Mouse (Mus musculus) CH12.LX (cell line): ENCODE results near the gene Slc11a1. TPM values are rescaled to one million over a fixed set of nuclear protein-coding genes. Genes with fewer than 3 reads are reported as not detected.

ENCODE experiments used
- DNase-seq: peaks from one replicate; pipeline ENCODE4 v3.0.0-alpha.2; 2013; ENCODE audit errors: extremely low read depth
- H3K27ac ChIP-seq: 2 replicates; pipeline ENCODE4 v1.5.1; 2012; ENCODE audit warnings: low read depth, mild to moderate bottlenecking, control low read depth, moderate library complexity; ENCODE audit not compliant: insufficient read depth
- H3K27me3 ChIP-seq: replicated peaks from 2 replicates; pipeline ENCODE3; 2012; ENCODE audit warnings: inconsistent platforms
- H3K36me3 ChIP-seq, 2 experiments: replicated peaks in 1 of 2; 2 replicates each; pipeline versions ENCODE3 to v1.6.1; 2012; ENCODE audit warnings: inconsistent platforms in 1 of 2, low read length in 1 of 2, mild to moderate bottlenecking in 1 of 2, mixed read lengths in 1 of 2, moderate library complexity in 1 of 2; ENCODE audit not compliant: control insufficient read depth in 1 of 2, insufficient read depth in 1 of 2
- H3K4me1 ChIP-seq, 2 experiments: 2 replicates each; pipeline ENCODE4 v1.6.1; 2012; ENCODE audit warnings: inconsistent platforms in 1 of 2, moderate library complexity in 1 of 2; ENCODE audit not compliant: insufficient read depth in 2 of 2, control insufficient read depth in 1 of 2
- H3K4me2 ChIP-seq: 2 replicates; pipeline ENCODE4 v1.6.1; 2012; ENCODE audit warnings: low read depth, mild to moderate bottlenecking, control low read depth; ENCODE audit not compliant: poor library complexity, insufficient read depth, severe bottlenecking
- H3K4me3 ChIP-seq, 3 experiments: fragments of 150-350 bp in 1 of 3; sonication (generic) in 1 of 3; replicated peaks in 1 of 3; 2 replicates each; pipeline versions ENCODE3 to v1.5.1; 2011 to 2012; ENCODE audit warnings: low read depth in 2 of 3, low read length in 2 of 3, mild to moderate bottlenecking in 2 of 3, moderate library complexity in 2 of 3, control low read depth in 1 of 3, improper control_type of control experiment in 1 of 3, inconsistent platforms in 1 of 3, mixed read lengths in 1 of 3; ENCODE audit not compliant: poor library complexity in 1 of 3
- H3K79me2 ChIP-seq: replicated peaks from 2 replicates; pipeline ENCODE4 v1.6.1; 2012; ENCODE audit warnings: mild to moderate bottlenecking, moderate library complexity; ENCODE audit not compliant: control insufficient read depth, poor library complexity, insufficient read depth, severe bottlenecking; ENCODE audit errors: extremely low read depth
- H3K9ac ChIP-seq: 2 replicates; pipeline ENCODE4 v1.6.1; 2012; ENCODE audit warnings: low read depth, mild to moderate bottlenecking, control low read depth, moderate library complexity; ENCODE audit not compliant: insufficient read depth
- H3K9me3 ChIP-seq: replicated peaks from 2 replicates; pipeline ENCODE3; 2012; ENCODE audit warnings: low read length, inconsistent platforms, mixed read lengths
- BHLHE40 ChIP-seq: IDR thresholded peaks from 2 replicates; pipeline ENCODE4 v1.6.1; 2011; ENCODE audit warnings: mild to moderate bottlenecking, low read depth, low read length, improper control_type of control experiment
- CHD2 ChIP-seq: IDR thresholded peaks from 2 replicates; pipeline ENCODE4 v1.6.1; 2011; ENCODE audit warnings: low read length, improper control_type of control experiment
- EP300 ChIP-seq: IDR thresholded peaks from 2 replicates; pipeline ENCODE4 v1.6.1; 2011; ENCODE audit warnings: low read length, improper control_type of control experiment
- ETS1 ChIP-seq: conservative IDR thresholded peaks from 2 replicates; pipeline ENCODE4 v1.6.1; 2012; ENCODE audit warnings: low read depth, mild to moderate bottlenecking, inconsistent platforms, low read length, improper control_type of control experiment, moderate library complexity
- HCFC1 ChIP-seq: IDR thresholded peaks from 2 replicates; pipeline ENCODE4 v1.6.1; 2012; ENCODE audit warnings: low read depth, mild to moderate bottlenecking, inconsistent platforms, low read length, improper control_type of control experiment
- IRF4 ChIP-seq: IDR thresholded peaks from 2 replicates; pipeline ENCODE4 v1.6.1; 2014; ENCODE audit warnings: low read depth, mild to moderate bottlenecking, inconsistent platforms, low read length, improper control_type of control experiment
- MAFK ChIP-seq: IDR thresholded peaks from 2 replicates; pipeline ENCODE4 v1.6.1; 2011; ENCODE audit warnings: low read length, improper control_type of control experiment; ENCODE audit not compliant: insufficient replicate concordance
- MAX ChIP-seq: IDR thresholded peaks from 2 replicates; pipeline ENCODE4 v1.6.1; 2011; ENCODE audit warnings: low read length, improper control_type of control experiment
- MAZ ChIP-seq: IDR thresholded peaks from 2 replicates; pipeline ENCODE4 v1.6.1; 2012; ENCODE audit warnings: low read depth, mild to moderate bottlenecking, inconsistent platforms, low read length, improper control_type of control experiment, moderate library complexity
- MXI1 ChIP-seq: IDR thresholded peaks from 2 replicates; pipeline ENCODE4 v1.6.1; 2011; ENCODE audit warnings: mild to moderate bottlenecking, low read depth, low read length, improper control_type of control experiment
- MYC ChIP-seq: IDR thresholded peaks from 2 replicates; pipeline ENCODE4 v1.6.1; 2011; ENCODE audit warnings: low read depth, mild to moderate bottlenecking, improper control_type of control experiment, low read length
- NELFE ChIP-seq: IDR thresholded peaks from 2 replicates; pipeline ENCODE4 v1.6.1; 2011; ENCODE audit warnings: low read depth, low read length, improper control_type of control experiment
- NRF1 ChIP-seq: IDR thresholded peaks from 2 replicates; pipeline ENCODE4 v1.6.1; 2014; ENCODE audit warnings: low read depth, mild to moderate bottlenecking, inconsistent platforms, low read length, improper control_type of control experiment, moderate library complexity
- POLR2A ChIP-seq: IDR thresholded peaks from 2 replicates; pipeline ENCODE4 v1.6.1; 2011; ENCODE audit warnings: low read depth, mild to moderate bottlenecking, improper control_type of control experiment, low read length
- RAD21 ChIP-seq: IDR thresholded peaks from 2 replicates; pipeline ENCODE4 v1.6.1; 2011; ENCODE audit warnings: low read depth, mild to moderate bottlenecking, low read length, improper control_type of control experiment, moderate library complexity
- RCOR1 ChIP-seq: conservative IDR thresholded peaks from 2 replicates; pipeline ENCODE4 v1.6.1; 2012; ENCODE audit warnings: low read depth, mild to moderate bottlenecking, inconsistent platforms, low read length, improper control_type of control experiment
- SIN3A ChIP-seq: IDR thresholded peaks from 2 replicates; pipeline ENCODE4 v1.6.1; 2012; ENCODE audit warnings: low read length, improper control_type of control experiment, inconsistent platforms
- SMC3 ChIP-seq: IDR thresholded peaks from 2 replicates; pipeline ENCODE4 v1.6.1; 2011; ENCODE audit warnings: low read depth, low read length, improper control_type of control experiment
- TCF12 ChIP-seq: IDR thresholded peaks from 2 replicates; pipeline ENCODE4 v1.6.1; 2014; ENCODE audit warnings: low read depth, mild to moderate bottlenecking, inconsistent platforms, low read length, improper control_type of control experiment
- UBTF ChIP-seq: IDR thresholded peaks from 2 replicates; pipeline ENCODE4 v1.6.1; 2012; ENCODE audit warnings: low read depth, mild to moderate bottlenecking, inconsistent platforms, low read length, improper control_type of control experiment, moderate library complexity
- USF1 ChIP-seq: IDR thresholded peaks from 2 replicates; pipeline ENCODE4 v1.6.1; 2014; ENCODE audit warnings: low read depth, mild to moderate bottlenecking, inconsistent platforms, low read length, improper control_type of control experiment
- USF2 ChIP-seq: conservative IDR thresholded peaks from 2 replicates; pipeline ENCODE4 v1.6.1; 2011; ENCODE audit warnings: low read depth, low read length, improper control_type of control experiment
- ZC3H11A ChIP-seq: IDR thresholded peaks from 2 replicates; pipeline ENCODE4 v1.6.1; 2012; ENCODE audit warnings: low read depth, mild to moderate bottlenecking, inconsistent platforms, low read length, improper control_type of control experiment
- ZKSCAN1 ChIP-seq: IDR thresholded peaks from 2 replicates; pipeline ENCODE4 v1.6.1; 2012; ENCODE audit warnings: low read depth, inconsistent platforms, low read length, improper control_type of control experiment, borderline replicate concordance
- ZMIZ1 ChIP-seq: IDR thresholded peaks from 2 replicates; pipeline ENCODE4 v1.6.1; 2012; ENCODE audit warnings: low read depth, mild to moderate bottlenecking, inconsistent platforms, low read length, improper control_type of control experiment
- ZNF384 ChIP-seq: IDR thresholded peaks from 2 replicates; pipeline ENCODE4 v1.6.1; 2012; ENCODE audit warnings: low read depth, low read length, improper control_type of control experiment, inconsistent platforms
- dilution Hi-C: fragments of 300-500 bp; cut with MboI; formaldehyde crosslinking; loops from 2 replicates; pipeline ENCODE4 v1.14.3; 2020; ENCODE audit warnings: low sequenced_read_pairs; ENCODE audit not compliant: extremely low pct_unique_long_range_greater_than_20kb, extremely low pct_ligation_motif_present
- in situ Hi-C: fragments of 300-500 bp; cut with MboI; formaldehyde crosslinking; loops from 3 replicates; pipeline ENCODE4 v1.14.3; 2019; ENCODE audit warnings: low sequenced_read_pairs, low pct_ligation_motif_present, low pct_unique_long_range_greater_than_20kb, mixed read lengths
- polyA plus RNA-seq: library from polyadenylated mRNA; unstranded; fragments of >175 nt; gene quantifications from 2 replicates; pipeline ENCODE4 v1.2.1, GENCODE M21; 2012; ENCODE audit warnings: low read depth; ENCODE audit not compliant: insufficient read length
- total RNA-seq, 2 experiments: library from RNA; depleted of rRNA; stranded (reverse); fragments of 300-350 nt in 1 of 2; fragments of >200 nt in 1 of 2; gene quantifications; 2 replicates each; pipeline ENCODE4 v1.2.3; 2012 to 2014

Slc11a1 gene
- total and polyA plus RNA-seq, 3 experiments: 17.0 to 96.4 (median 35.7) TPM

DNA sequence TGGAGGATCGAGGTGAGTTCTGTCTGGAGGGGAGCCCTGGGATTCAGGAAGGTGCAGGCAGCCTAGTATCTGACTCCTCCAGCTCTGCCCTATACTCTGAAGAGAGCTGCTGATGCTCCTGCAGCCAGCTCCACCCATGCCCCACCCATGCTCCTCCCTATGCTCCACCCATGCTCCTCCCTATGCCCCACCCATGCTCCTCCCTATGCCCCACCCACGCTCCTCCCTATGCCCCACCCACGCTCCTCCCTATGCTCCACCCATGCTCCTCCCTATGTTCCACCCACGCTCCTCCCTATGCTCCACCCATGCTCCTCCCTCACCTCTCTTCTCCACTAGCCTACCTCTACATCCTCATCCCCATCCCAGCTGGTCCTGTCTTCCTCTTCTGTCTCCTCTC lies 40.1 kb downstream of the Slc11a1 start:
- dilution Hi-C loops: no loop called here
- no peak overlapping the region for H3K4me3 ChIP-seq
- no peaks in the 10 kb centered on the region for H3K36me3 ChIP-seq
- H3K79me2 ChIP-seq: no peaks in the 10 kb centered on the region
- TF ChIP-seq RAD21 (no peak), UBTF (no peak), ZKSCAN1 (no peak), USF2 (no peak), HCFC1 (no peak), SMC3 (no peak), MAFK (no peak), POLR2A (no peak), MYC (no peak), CHD2 (no peak), TCF12 (no peak), IRF4 (no peak), MAZ (no peak), ZC3H11A (no peak), EP300 (no peak), MAX (no peak)
- no peak overlapping the region for H3K9ac ChIP-seq
- peaks cover 0 to 7% of the 10 kb centered on the region in 2 experiments; a peak in 1 of 4 replicates for H3K4me1 ChIP-seq
- peak; percentile 40 for DNase-seq
- no peaks in the 10 kb centered on the region for H3K27me3 ChIP-seq
- no peak overlapping the region for H3K27ac ChIP-seq
- in situ Hi-C loops: no loop called here
- H3K9me3 ChIP-seq: no peaks in the 10 kb centered on the region
- no peak overlapping the region for H3K4me2 ChIP-seq

DNA sequence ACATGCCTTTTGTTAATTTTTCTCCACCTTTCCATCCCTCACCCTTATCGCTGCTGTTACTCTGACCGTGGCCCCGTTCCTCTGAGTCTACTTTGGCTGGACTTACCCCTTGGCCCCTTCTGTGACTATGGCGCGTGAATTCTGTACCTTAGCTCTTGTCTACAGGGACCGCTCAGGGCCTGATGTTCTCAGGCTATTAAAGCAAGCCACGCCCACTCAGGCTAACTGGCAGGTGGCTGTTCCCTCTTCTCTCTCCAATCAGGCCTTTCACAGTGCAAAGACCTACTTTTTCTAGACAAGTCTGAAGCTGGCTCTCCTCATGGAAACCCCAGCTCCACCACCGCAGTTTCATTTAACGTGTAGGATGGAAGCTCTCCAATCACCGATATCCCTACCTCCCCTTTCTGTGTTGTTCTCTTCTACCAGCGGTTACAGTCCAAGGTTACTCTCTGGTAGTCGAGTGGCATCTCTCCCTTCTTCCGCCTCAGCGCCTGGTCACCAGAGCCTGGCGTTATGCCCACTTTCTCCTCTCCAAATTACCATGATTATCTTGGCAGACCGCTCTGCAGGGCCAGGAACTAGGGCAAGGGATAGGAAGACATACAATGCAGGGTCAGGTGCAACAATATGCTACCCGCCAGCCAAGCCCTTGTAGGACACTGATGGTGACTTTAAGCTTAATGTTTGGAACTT lies 43.9 kb downstream of the Slc11a1 start:
- in situ Hi-C loops (no loop called here), dilution Hi-C loops (no loop called here)
- Histone ChIP-seq H3K9ac (no peak overlapping the region), H3K36me3 (no peaks in the 10 kb centered on the region), H3K27me3 (peaks cover 4% of the 10 kb centered on the region), H3K4me2 (no peak overlapping the region), H3K4me1 (peaks cover 5 to 7% of the 10 kb centered on the region in 2 experiments; a peak in 1 of 4 replicates), H3K27ac (no peak overlapping the region), H3K79me2 (no peaks in the 10 kb centered on the region), H3K4me3 (no peak overlapping the region), H3K9me3 (peaks cover 5% of the 10 kb centered on the region)
- TF ChIP-seq SMC3 (no peak), MAFK (no peak), USF1 (no peak), BHLHE40 (no peak), MAX (no peak), ZKSCAN1 (no peak), ZNF384 (no peak), NRF1 (no peak), ZMIZ1 (no peak), RAD21 (no peak), RCOR1 (no peak), NELFE (no peak), CHD2 (no peak), SIN3A (no peak), HCFC1 (no peak), ETS1 (no peak), MYC (no peak), EP300 (no peak), MXI1 (no peak), MAZ (no peak)
- no peak for DNase-seq
